Mouse (Mus musculus) forelimb bud, embryonic 11.5 days (tissue): Measurements from ENCODE around the gene Ccr3.
"Not testable (repeated sequence)": the region's sequence is repeated elsewhere in the genome, so short reads cannot be mapped to it uniquely, and the experiment has no call there.

Experiments
- DNase-seq: peaks from one replicate; pipeline ENCODE4 v3.0.0-alpha.2; 2012; ENCODE audit warnings: low read depth, low spot score

The Ccr3 gene

GRCm38 (mm10) chr9:124040932-124041331, 19.2 kb downstream of the Ccr3 start:
- DNase-seq = no peak

- no peak for DNase-seq
Observed at GRCm38 (mm10) chr9:124053532-124053931, 31.8 kb downstream of the Ccr3 start.

DNA sequence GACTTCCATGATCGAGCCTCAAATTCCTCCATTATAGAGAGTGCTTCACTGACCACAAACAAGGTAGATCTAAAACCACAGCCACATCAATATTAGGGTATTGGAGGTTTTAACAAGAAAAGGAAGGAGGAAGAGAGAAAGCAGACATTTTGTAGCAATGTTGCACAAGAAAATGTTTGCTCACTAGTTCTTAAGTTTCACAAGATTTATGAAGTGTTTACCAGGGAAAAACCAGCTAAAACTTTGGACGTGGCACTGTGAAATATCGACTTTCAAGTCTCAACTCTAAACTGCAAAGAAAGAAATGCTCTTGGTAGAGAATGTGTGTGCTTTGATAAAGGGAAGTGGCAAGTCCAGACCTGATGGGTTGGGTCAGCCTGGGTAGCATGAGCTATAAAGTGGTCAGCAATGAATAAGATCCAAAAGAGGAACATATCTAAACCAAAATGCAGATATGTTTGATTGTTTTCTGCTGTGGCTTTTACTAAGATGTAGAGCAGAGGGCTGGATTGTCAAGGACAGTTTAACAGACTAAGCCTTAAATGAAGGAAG, 34.5 kb downstream of the Ccr3 start:
- no peak for DNase-seq

DNA sequence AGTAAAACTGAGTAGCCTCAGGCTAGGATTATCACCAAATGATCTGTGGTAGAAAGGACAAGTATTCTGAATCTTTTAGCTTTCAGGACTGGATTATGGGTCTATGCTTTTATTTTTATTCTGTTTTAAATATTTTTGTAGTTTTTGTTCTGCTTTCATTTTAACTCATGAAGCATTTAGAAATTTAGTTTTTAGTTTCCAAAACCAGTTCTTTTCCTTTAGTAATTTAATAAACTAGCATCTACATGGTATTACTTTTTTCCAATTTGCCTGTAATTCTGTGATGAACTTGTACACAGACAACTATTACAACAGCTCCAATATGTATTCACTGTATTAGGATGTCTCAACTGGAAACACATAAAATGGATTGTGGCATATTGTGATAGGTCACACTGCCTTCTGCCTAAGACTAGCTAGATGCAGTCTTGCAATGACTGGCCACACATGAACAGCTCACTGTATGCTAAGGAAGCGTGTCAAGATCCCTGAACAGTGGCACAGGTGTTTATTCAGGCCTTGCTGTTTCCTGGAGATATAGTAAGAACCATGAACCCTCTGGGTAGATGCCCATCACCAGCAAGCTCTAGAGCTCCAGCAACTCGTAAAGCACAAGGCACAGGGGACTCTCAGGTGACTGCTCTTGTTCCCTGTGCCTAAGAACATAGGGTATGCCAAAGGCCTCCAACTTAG, 38.0 kb downstream of the Ccr3 start:
- DNase-seq = no peak

DNA sequence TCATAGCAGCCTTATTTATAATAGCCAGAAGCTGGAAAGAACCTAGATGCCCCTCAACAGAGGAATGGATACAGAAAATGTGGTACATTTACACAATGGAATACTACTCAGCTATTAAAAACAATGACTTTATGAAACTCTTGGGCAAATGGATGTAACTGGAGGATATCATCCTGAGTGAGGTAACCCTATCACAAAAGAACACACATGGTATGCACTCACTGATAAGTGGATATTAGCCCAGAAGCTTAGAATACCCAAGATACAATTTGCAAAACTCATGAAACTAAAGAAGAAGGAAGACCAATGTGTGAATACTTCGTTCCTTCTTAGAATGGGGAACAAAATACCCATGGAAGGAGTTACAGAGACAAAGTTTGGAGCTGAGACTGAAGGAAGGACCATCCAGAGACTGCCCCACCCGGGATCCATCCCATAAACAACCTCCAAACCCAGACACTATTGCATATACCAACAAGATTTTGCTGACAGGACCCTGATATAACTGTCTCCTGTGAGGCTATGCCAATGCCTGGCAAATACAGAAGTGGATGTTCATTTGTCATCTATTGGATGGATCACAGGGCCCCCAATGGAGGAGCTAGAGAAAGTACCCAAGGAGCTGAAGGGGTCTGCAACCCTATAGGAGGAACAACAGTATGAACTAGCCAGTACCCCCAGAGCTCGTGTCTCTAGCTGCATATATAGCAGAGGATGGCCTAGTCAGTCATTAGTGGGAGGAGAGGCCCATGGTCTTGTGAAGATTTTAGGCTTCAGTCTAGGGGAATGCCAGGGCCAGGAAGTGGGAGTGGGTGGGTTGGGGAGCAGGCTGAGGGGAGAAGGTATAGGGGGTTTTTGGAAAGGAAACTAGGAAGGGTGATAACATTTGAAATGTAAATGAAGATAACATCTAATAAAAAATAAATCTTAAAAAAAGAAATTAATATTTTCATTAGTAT, 40.0 kb downstream of the Ccr3 start:
- DNase-seq = not testable (repeated sequence)

GRCm38 (mm10) chr9:124066572-124067103, 44.9 kb downstream of the Ccr3 start:
- no peak for DNase-seq

- DNase-seq = no peak
Observed at GRCm38 (mm10) chr9:124068098-124069058, 46.6 kb downstream of the Ccr3 start.

DNA sequence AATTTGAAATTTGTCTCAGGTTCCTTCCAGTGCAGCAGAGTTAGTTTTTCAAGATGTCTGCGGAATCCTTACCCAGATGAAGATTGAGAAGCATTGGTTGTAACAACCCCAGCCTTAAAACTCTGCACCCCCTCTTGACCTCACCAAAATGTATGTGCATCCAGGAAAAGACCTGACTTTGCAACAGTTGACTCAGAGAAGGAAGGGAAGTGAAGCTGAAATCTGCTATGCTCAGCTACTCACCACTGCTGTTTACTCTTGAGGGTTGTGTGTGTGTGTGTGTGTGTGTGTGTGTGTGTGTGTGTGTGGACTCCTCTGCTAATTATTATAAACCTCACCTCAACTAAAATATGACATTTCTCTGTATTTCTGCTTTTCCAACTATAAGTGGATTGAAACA, 49.7 kb downstream of the Ccr3 start:
- no peak for DNase-seq

DNA sequence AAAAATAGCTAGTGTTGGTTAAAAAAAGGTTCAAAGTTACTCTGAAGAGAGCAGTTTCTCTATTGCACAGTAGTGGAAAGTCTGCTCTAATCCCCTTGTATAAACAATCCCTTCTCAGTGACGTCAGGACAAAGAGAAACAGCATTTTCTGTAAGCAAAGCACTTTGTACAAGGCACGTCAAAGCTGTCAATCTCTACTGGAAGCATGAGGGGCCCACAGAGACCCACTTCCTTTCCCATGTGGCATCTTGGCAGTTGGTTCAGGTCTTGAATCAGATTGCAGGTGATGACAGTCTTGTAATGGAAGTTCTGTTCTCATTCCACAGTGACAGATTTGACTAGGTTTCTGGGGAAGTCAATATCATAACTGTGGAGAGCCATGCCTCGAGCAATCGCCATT, 58.0 kb downstream of the Ccr3 start:
- DNase-seq = no peak

DNA sequence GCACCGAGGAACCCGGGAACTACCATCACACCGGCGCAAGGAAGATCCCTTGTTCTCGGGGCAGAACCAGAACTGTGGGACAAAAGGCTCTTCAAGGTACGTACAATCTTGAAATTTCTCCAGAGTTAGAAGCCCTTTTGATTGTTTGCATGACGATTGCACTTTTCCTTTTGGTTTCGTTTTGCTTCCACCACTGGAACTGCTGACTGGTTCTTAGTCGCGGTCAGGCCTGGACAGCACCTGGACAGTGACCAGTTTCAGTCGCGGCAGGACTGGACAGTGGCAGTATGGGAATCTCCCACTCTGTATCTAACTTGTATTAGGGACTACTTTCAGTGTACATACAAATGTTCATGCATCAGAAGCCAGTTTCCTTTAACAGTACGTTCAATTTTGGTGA, 58.7 kb downstream of the Ccr3 start:
- not testable (repeated sequence) for DNase-seq
